Mouse (Mus musculus): ENCODE measurements at regions not wholly inside any gene's neighbourhood (a gene's known extent, or its start where the extent isn't known, plus 50 kb on each side); places are given as distances from the start of the nearest gene placed in this dataset.

GRCm38 (mm10) chr11:7949201-7949875 is 715.0 kb downstream of the Tns3 start:
- intact Hi-C loops (cut with DNase I), result no loop called here
- no peak for DNase-seq

DNA sequence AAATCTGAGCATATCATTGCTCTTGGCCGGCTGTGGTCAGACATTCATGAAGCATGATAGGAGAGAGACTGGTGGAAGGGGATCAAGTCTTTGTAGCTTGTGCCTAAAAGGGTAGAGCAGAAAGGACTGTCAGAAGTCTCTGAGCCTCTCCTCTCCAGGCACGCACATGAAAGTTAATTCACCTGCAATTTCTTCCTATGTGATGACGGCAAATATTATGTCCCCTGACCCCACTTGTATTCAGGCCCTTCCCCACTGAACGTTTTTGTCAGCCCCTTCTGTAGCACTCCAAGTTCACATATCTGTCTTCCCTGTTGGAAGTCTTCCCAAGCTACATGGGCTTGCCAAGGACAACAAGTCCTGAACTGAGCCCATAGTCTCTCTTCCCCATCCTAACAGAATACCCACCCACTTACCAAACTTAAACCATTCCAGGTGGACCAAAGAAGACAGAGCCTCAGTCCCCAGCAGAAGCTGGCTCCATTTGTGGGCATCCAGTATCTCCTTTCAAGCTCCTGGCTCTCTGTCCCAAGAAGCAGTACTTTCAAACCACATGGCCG is 719.3 kb downstream of the Tns3 start:
- DNase-seq, result peak; percentile 30
- intact Hi-C loops (cut with DNase I), result no loop called here

DNA sequence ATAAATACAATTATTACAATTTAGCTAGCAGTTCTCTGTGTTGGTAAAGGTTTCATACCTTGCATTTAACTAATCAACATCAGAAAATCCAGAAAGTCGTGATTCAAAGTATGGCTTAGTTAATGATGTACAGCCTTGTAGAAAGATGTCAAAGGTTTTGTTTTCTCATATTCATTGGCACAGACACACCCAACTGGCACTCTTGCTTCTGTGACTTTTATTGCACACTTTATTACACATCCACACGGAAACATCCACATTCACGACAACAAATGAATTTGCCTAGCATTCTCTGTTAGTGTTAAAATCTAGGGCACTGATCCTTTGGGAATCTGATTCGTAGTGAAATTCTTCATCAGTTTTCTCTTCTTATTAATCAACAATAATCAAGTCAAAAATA is 720.0 kb downstream of the Tns3 start:
- intact Hi-C loops (cut with DNase I), result no loop called here
- DNase-seq, result no peak

DNA sequence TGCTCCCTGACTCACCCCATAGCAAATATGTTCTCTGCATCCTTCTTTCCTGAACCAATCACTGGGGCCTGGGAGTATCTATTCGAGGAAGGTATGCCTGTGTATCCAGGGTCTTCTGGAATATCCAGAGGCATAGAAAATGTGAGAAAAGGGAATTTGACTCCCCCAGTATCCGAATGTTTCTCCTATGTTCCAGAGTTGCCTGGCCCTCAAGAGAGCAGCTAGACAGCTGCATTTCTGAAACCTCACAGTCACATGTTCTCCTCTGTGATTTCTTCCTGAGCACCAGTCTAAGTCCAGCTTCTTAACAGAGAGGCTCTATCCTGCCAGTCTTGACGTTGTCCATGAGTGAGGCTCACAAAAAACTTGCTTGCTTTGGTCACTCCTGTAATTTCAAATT is 719.9 kb upstream of the Igfbp3 start:
- DNase-seq, result no peak
- intact Hi-C loops (cut with DNase I), result no loop called here

DNA sequence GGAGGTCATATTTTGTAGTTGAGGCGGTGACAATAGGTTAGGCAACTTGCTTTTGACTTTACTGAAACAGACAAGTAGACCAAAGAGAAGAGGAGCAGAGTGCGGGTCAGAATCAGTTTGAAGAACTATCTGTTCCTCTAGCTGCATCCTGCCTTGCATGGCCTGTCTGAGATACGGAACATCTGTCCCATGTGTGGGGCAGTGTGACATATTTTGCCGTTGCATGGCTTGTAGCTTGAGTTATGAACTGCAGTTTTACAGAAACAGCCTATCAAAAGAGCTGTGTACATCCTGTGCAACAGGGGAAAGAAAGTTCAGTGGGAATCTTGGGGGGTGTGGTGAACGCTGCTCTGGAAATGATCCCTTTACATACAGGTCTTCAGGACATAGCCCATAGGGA is 718.9 kb upstream of the Igfbp3 start:
- no peak for DNase-seq
- intact Hi-C loops (cut with DNase I), result no loop called here

- DNase-seq, result no peak
- intact Hi-C loops (cut with DNase I), result no loop called here
Observed at GRCm38 (mm10) chr11:7931064-7931797, 717.5 kb upstream of the Igfbp3 start.

GRCm38 (mm10) chr11:7927676-7928075 is 714.0 kb upstream of the Igfbp3 start:
- intact Hi-C loops (cut with DNase I), result no loop called here
- DNase-seq, result peak; percentile 19 to 24

DNA sequence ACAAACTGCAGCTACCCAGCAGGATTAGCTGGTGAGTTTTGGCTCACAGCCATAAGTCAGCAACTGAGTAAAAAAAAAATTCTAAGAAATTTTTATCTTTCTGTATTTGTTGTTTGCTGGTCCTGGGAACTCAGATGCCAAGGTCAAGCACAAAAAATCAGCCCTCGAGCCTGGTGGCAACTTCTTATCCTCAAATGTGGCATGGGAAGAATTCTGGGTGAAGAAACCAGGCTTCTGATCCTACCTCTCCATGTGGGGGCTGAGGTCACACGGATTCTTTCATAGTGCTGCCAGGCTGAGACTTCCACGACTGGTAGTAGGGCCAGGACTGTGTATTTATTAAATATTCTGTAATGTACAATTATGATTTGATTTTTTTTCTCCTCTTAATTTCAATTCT is 698.3 kb upstream of the Igfbp3 start:
- intact Hi-C loops (cut with DNase I), result no loop called here
- DNase-seq, result no peak

DNA sequence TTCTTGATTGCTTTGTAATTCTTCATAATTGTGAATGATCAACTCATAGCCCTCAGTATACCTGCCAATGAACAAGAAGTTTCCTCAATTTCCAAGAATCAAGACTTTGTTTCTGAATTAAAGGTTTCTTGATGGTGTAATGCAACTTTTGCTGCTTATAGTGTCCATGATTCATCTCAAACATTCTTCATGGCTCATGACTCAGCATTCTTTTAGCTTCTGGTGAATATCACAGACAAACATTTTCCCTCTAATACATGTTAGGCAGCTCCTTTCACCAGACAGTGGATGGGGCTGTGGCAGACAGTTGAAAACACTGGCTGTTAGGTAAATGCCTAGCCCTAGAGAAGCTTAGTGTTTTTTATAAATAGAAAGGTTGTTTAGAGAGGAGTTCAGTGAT is 686.5 kb upstream of the Igfbp3 start:
- intact Hi-C loops (cut with DNase I), result no loop called here
- DNase-seq, result no peak

DNA sequence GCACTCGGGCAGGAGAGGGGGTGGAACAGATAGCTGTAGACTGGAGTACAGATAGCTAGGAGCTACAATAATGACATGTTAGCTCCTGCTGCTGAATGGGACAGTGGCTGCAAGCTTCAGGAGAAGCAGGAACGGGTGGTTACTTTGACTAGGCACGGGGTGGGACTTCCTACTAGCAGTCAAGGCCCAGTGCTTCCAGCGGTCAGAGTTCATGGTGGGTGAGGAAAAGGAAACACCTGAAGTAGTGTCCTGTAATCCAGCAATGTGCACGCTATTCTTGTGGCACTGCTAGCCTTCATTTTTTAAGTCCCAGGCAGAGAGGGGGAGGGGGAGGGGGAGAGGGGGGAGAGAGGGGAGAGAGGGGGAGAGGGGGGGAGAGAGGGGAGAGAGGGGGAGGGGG is 684.5 kb upstream of the Igfbp3 start:
- DNase-seq, result no peak
- intact Hi-C loops (cut with DNase I), result no loop called here

DNA sequence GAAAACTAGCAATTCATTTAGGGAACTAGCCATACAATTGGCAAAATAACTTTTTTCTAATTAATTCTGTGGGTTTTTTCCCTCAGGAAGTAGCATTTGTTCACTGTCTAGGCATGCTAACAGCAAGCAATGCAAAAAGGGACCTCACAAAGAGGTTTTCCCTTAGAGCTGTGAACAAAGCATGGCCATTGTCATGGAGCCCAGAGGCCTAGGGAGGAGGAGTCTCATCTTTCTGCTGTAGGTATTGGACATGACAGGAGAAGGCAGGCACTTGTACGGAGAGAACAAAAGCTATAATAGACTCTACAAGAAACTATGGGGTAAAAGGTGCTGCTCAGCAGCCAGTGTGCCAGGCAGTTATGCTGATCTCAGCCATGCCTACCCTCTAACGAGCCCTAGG is 666.8 kb upstream of the Igfbp3 start:
- DNase-seq, result no peak
- intact Hi-C loops (cut with DNase I), result no loop called here

GRCm38 (mm10) chr11:7864116-7864515 is 650.4 kb upstream of the Igfbp3 start:
- DNase-seq, result no peak
- intact Hi-C loops (cut with DNase I), result loop anchor here (5.0 kb wide), 1 partner anchor 652 kb away; the partner anchor contains the start of gene Igfbp3

GRCm38 (mm10) chr11:7863711-7864110 is 650.0 kb upstream of the Igfbp3 start:
- intact Hi-C loops (cut with DNase I), result loop anchor here (5.0 kb wide), 1 partner anchor 651 kb away; the partner anchor contains the start of gene Igfbp3
- no peak for DNase-seq

DNA sequence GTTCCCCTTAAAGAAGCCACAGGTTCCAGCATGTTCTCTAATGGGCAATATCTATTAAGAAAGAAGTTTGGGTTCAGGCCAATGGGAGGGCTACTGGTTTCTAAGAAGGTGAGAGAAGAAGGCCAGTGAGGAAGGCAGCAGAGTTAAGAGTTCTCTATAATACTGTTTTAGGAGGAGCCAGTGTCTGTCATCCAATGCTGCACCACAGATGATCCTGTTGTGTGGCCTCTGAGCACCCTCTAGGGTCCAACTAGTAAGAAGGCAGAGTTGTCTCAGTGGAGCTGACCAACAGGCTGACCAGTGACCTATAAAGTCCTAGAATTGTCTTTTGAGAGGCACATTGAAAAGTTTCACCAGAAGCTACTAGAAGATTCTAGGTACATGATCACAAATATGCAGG is 648.8 kb upstream of the Igfbp3 start:
- intact Hi-C loops (cut with DNase I), result loop anchor here (5.0 kb wide), 1 partner anchor 650 kb away; the partner anchor contains the start of gene Igfbp3
- DNase-seq, result peak in 1 of 2 experiments; percentile 7

DNA sequence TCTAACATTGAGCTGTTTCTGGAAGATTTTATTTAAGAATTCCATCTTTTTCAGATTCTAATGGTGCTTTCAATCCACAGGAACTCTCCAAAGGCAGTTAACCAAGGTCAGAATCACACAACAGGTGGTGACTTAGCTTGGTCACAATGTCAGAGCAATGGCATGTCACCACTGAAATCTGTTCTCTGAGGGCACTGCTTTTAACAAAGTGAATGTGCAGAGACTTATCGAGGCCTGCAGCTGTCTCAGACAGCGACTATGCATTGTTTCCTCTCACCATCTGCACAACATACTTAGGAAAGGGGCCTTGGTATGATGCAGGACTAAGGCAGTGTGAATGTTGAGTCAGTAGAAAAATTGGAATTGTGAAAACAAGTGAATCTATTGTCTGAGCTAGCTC is 638.9 kb upstream of the Igfbp3 start:
- intact Hi-C loops (cut with DNase I), result no loop called here
- no peak for DNase-seq

GRCm38 (mm10) chr11:7838311-7839237 is 624.9 kb upstream of the Igfbp3 start:
- intact Hi-C loops (cut with DNase I), result no loop called here
- DNase-seq, result peak; percentile 12 to 25

DNA sequence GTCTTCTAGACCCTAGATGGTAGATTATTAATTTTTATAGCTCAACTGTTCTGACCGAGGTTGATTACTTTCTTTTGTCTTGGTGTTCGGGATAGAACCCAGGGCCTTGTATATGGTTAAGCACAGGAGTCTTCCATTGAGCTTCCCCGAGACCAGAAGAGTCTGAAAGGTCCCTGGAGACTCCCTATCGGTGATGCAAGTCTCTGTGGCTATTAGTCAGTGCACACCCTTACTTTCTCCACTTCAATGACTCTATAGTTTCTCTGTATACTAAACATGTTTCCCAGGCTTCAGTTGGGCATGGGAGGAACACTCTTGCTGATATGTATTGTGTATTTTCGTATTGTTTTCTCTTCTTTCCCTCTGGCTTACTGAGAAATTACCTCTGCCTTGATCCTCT is 623.8 kb upstream of the Igfbp3 start:
- intact Hi-C loops (cut with DNase I), result no loop called here
- DNase-seq, result no peak

DNA sequence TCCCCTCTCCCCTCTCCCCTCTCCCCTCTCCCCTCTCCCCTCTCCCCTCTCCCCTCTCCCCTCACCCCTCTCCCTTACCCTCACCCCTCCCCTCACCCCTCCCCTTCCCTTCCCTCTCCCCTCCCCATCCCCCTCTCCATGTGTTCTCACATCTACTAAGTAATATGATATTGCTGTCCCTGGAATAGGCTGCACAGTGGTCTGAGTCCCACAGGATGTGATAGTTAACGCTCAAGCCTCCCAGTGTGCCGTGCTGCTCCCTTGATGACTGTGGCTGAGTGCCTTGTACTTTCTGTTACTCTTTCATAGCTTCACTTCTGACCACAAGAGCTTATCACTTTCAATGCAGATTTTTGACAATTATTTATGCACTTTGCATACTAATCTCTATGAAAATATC is 620.4 kb upstream of the Igfbp3 start:
- DNase-seq, result no peak
- intact Hi-C loops (cut with DNase I), result no loop called here

GRCm38 (mm10) chr11:7832376-7832775 is 618.7 kb upstream of the Igfbp3 start:
- DNase-seq, result no peak
- intact Hi-C loops (cut with DNase I), result no loop called here

- intact Hi-C loops (cut with DNase I), result no loop called here
- no peak for DNase-seq
Observed at GRCm38 (mm10) chr11:7829770-7830169, 616.0 kb upstream of the Igfbp3 start.

- intact Hi-C loops (cut with DNase I), result no loop called here
- DNase-seq, result no peak
Observed at GRCm38 (mm10) chr11:7828001-7828400, 614.3 kb upstream of the Igfbp3 start.
